Mouse (Mus musculus) lung, postnatal 0 days (tissue): ENCODE measurements around the gene Btd.

ENCODE experiments used
- CTCF ChIP-seq: IDR thresholded peaks from 2 replicates; pipeline ENCODE4 v1.5.1; 2016; ENCODE audit warnings: antibody characterized with exemption, mild to moderate bottlenecking
- EP300 ChIP-seq: IDR thresholded peaks from 2 replicates; pipeline ENCODE4 v1.6.1; 2016; ENCODE audit warnings: antibody characterized with exemption, mild to moderate bottlenecking, control low read depth

DNA sequence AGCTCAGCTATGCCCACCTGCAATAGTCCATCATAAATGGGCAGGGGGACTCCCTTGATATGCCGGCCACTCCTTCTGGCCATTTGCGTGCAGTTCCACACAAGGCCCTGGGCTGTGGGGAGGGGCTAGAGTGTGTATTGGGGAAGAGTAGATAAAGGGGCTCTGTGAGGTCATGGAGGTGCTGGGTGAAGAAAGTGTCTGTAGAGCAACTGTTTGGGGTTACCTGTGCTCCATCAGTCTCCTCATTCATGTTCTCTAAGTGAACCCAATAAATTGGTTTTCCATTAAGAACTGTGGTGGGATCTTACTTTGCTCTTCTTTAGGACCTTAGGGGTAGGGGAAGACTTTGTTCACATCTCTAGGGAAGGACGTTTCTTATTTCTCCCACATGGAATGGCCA is 49.6 kb upstream of the Btd start, which contains the start of gene Colq:
- TF ChIP-seq CTCF, result no peak
- TF ChIP-seq EP300, result no peak
